Comparison of ENCODE assay signal across 8 mouse cellular contexts in genomic region chr11:69073065-69073888, GRCm38 (mm10). TPM values are rescaled to one million over a fixed set of nuclear protein-coding genes. Genes with fewer than 3 reads are reported as not detected.
DNase-seq lines count a peak whose midpoint lies in the region; ATAC-seq and TF ChIP-seq lines count a peak whose summit lies in the region.

No protein-coding gene starts in this region.

- ATAC-seq in forebrain, embryonic 16.5 days = peak; percentile 78
- ATAC-seq in hematopoietic stem cell, adult 5-6 weeks (replicated peaks in 1 of 2; ENCODE audit: insufficient read depth in 1 of 2, low FRiP score in 2 of 2, low TSS enrichment in 1 of 2, low read depth in 1 of 2, poor library complexity in 2 of 2, severe bottlenecking in 2 of 2) = peak; percentile 75 to 83
- ATAC-seq in lung, embryonic 16.5 days (ENCODE audit: low read depth) = peak; percentile 65

- no peaks in the 10 kb centered on the region for H3K9me3 ChIP-seq in forebrain, embryonic 16.5 days (ENCODE audit: control insufficient read depth, low read length)
- H3K9me3 ChIP-seq in lung, embryonic 16.5 days (ENCODE audit: control insufficient read depth, low read length) = no peaks in the 10 kb centered on the region

- TF ChIP-seq POLR2A in thymus, adult 2 months (IDR thresholded peaks at IDR 0.05; ENCODE audit: control insufficient read depth, extremely low read depth, insufficient read depth, low read length, poor library complexity) = no peak

- H3K4me3 ChIP-seq in forebrain, embryonic 16.5 days (replicated peaks; ENCODE audit: low read length) = peak overlapping the region; percentile 38
- peak overlapping the region; percentile 38 for H3K4me3 ChIP-seq in lung, embryonic 16.5 days (ENCODE audit: low read length)
- no peak overlapping the region for H3K4me3 ChIP-seq in thymus, adult 2 months (ENCODE audit: control insufficient read depth, insufficient read depth, low read length)

- peak overlapping the region; percentile 97 for H3K27ac ChIP-seq in forebrain, embryonic 16.5 days (ENCODE audit: low read length)
- peak overlapping the region; percentile 67 for H3K27ac ChIP-seq in lung, embryonic 16.5 days (ENCODE audit: low read length)
- peak overlapping the region; percentile 52 for H3K27ac ChIP-seq in thymus, adult 2 months (ENCODE audit: control insufficient read depth, insufficient read depth, low read length)

- H3K9ac ChIP-seq in forebrain, embryonic 16.5 days (replicated peaks; ENCODE audit: low read depth, low read length) = peak overlapping the region; percentile 65
- H3K9ac ChIP-seq in lung, embryonic 16.5 days (ENCODE audit: low read length) = peak overlapping the region; percentile 46

- H3K4me1 ChIP-seq in forebrain, embryonic 16.5 days (replicated peaks; ENCODE audit: control insufficient read depth, insufficient read depth, low read length) = peaks cover 27% of the 10 kb centered on the region
- peaks cover 21% of the 10 kb centered on the region for H3K4me1 ChIP-seq in lung, embryonic 16.5 days (replicated peaks; ENCODE audit: control insufficient read depth, insufficient read depth, low read length)
- peaks cover 20% of the 10 kb centered on the region for H3K4me1 ChIP-seq in thymus, adult 2 months (replicated peaks; ENCODE audit: control insufficient read depth, insufficient read depth, low read length)

- H3K36me3 ChIP-seq in forebrain, embryonic 16.5 days (ENCODE audit: control insufficient read depth, insufficient read depth) = no peaks in the 10 kb centered on the region
- H3K36me3 ChIP-seq in lung, embryonic 16.5 days (ENCODE audit: control insufficient read depth, insufficient read depth, low read length) = no peaks in the 10 kb centered on the region
- no peaks in the 10 kb centered on the region for H3K36me3 ChIP-seq in thymus, adult 2 months (ENCODE audit: control insufficient read depth, insufficient read depth, low read length)

- DNase-seq in MN1 (ENCODE audit: low spot score) = peak; percentile 93
- DNase-seq in cerebellum, adult 18-20 months = peak; percentile 85 to 87
- peak; percentile 93 for DNase-seq in layer of hippocampus, adult 9-10 months (ENCODE audit: low spot score)
- peak; percentile 75 for DNase-seq in ovary, adult 18-20 months (ENCODE audit: low spot score)
- DNase-seq in thymus, adult 2 months = peak; percentile 81

- no peak for TF ChIP-seq CTCF in thymus, adult 2 months (IDR thresholded peaks at IDR 0.05; ENCODE audit: borderline replicate concordance, control insufficient read depth, extremely low read depth, insufficient read depth, low read length, poor library complexity)

- H3K4me2 ChIP-seq in forebrain, embryonic 16.5 days (ENCODE audit: low read length) = peak overlapping the region; percentile 51
- peak overlapping the region; percentile 68 for H3K4me2 ChIP-seq in lung, embryonic 16.5 days (ENCODE audit: low read depth, low read length)

- under 1% methylated on average over 14 of the region's 14 CpGs for WGBS in forebrain, embryonic 16.5 days
- 0% methylated on average over 14 of the region's 14 CpGs for WGBS in lung, embryonic 16.5 days
- under 1% methylated on average over 14 of the region's 14 CpGs for WGBS in thymus, adult 2 months

- H3K27me3 ChIP-seq in forebrain, embryonic 16.5 days (replicated peaks; ENCODE audit: control insufficient read depth, insufficient read depth, low read length) = no peaks in the 10 kb centered on the region
- no peaks in the 10 kb centered on the region for H3K27me3 ChIP-seq in lung, embryonic 16.5 days (ENCODE audit: control insufficient read depth, insufficient read depth, low read depth, low read length)
- H3K27me3 ChIP-seq in thymus, adult 2 months (ENCODE audit: control insufficient read depth, insufficient read depth, low read length) = no peaks in the 10 kb centered on the region

RNA-seq across cellular contexts. Expression of gene Tmem107, which starts 2.7 kb away (rescaled TPM):
- 43.7 and 48.4 TPM in 2 replicates for polyA plus RNA-seq in forebrain, embryonic 16.5 days (2015; fragmentation: Nextera tagmentation; extraction: Ambion mirVana)
- 22.0 and 39.1 TPM in 2 replicates for total RNA-seq in hematopoietic stem cell, adult 5-6 weeks (2017)
- polyA plus RNA-seq in lung, embryonic 16.5 days (2015; fragmentation: Nextera tagmentation; extraction: Ambion mirVana) = 101 and 104 TPM in 2 replicates
- 31.1 and 33.0 TPM in 2 replicates for polyA plus RNA-seq in thymus, adult 2 months (2012; rRNA removed)

RNA-seq across cellular contexts. Expression of gene Borcs6, which starts 13.8 kb away (rescaled TPM):
- 11.4 and 12.3 TPM in 2 replicates for polyA plus RNA-seq in forebrain, embryonic 16.5 days (2015; fragmentation: Nextera tagmentation; extraction: Ambion mirVana)
- total RNA-seq in hematopoietic stem cell, adult 5-6 weeks (2017) = 5.2 and 6.7 TPM in 2 replicates
- 7.2 and 8.6 TPM in 2 replicates for polyA plus RNA-seq in lung, embryonic 16.5 days (2015; fragmentation: Nextera tagmentation; extraction: Ambion mirVana)
- polyA plus RNA-seq in thymus, adult 2 months (2012; rRNA removed) = 18.0 TPM in 2 replicates

RNA-seq across cellular contexts. Expression of gene Vamp2, which starts 15.0 kb away (rescaled TPM):
- polyA plus RNA-seq in forebrain, embryonic 16.5 days (2015; fragmentation: Nextera tagmentation; extraction: Ambion mirVana) = 217 and 259 TPM in 2 replicates
- total RNA-seq in hematopoietic stem cell, adult 5-6 weeks (2017) = 20.9 and 22.5 TPM in 2 replicates
- 80.6 and 85.2 TPM in 2 replicates for polyA plus RNA-seq in lung, embryonic 16.5 days (2015; fragmentation: Nextera tagmentation; extraction: Ambion mirVana)
- polyA plus RNA-seq in thymus, adult 2 months (2012; rRNA removed) = 159 and 175 TPM in 2 replicates

RNA-seq across cellular contexts. Expression of gene Per1, which starts 21.7 kb away (rescaled TPM):
- polyA plus RNA-seq in forebrain, embryonic 16.5 days (2015; fragmentation: Nextera tagmentation; extraction: Ambion mirVana) = 11.8 and 12.1 TPM in 2 replicates
- total RNA-seq in hematopoietic stem cell, adult 5-6 weeks (2017) = 33.6 and 42.1 TPM in 2 replicates
- 31.1 and 32.4 TPM in 2 replicates for polyA plus RNA-seq in lung, embryonic 16.5 days (2015; fragmentation: Nextera tagmentation; extraction: Ambion mirVana)
- 28.0 and 29.6 TPM in 2 replicates for polyA plus RNA-seq in thymus, adult 2 months (2012; rRNA removed)

RNA-seq across cellular contexts. Expression of gene Aurkb, which starts 27.8 kb away (rescaled TPM):
- 56.7 and 68.2 TPM in 2 replicates for polyA plus RNA-seq in forebrain, embryonic 16.5 days (2015; fragmentation: Nextera tagmentation; extraction: Ambion mirVana)
- total RNA-seq in hematopoietic stem cell, adult 5-6 weeks (2017) = 56.2 and 69.2 TPM in 2 replicates
- polyA plus RNA-seq in lung, embryonic 16.5 days (2015; fragmentation: Nextera tagmentation; extraction: Ambion mirVana) = 183 and 189 TPM in 2 replicates
- polyA plus RNA-seq in thymus, adult 2 months (2012; rRNA removed) = 192 and 276 TPM in 2 replicates
